Mouse (Mus musculus): Measurements from ENCODE around the gene Exoc6b.

DNA sequence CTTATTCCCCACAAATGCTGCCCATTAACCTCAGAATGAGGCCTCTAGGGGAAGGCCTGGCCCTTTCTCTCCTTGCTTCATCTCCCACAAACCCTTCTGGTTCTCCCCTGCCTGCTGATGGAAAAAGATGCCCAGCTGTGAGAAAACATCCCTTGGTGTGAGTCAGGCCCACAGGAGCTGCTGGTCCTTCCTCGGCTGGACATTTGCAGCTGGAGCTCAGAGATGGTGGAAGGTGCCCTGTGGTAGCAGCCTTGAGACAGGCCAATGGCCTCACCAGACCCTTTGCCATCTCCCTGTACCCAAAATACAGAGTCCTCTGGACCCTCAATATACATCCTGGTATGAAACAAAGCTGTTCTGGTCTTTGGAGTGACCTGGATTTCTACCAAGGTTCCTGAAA is 452.7 kb downstream of the Exoc6b start:
- TF ChIP-seq CTCF (IDR thresholded peaks at IDR 0.05; ENCODE audit: insufficient read depth, low read depth, low read length): no peak
- TF ChIP-seq POLR2A (IDR thresholded peaks at IDR 0.05; ENCODE audit: insufficient read depth, low read depth, low read length): no peak

Data from olfactory bulb, adult 2 months (tissue).